Mouse (Mus musculus) lung, adult 18-20 months (tissue): Measurements from ENCODE around the gene Cdh20.
"Not testable (repeated sequence)": the region's sequence is repeated elsewhere in the genome, so short reads cannot be mapped to it uniquely, and the experiment has no call there.

ENCODE experiments used
- DNase-seq, 2 experiments: peaks; one replicate each; pipeline ENCODE4 v3.0.0; 2022; ENCODE audit warnings: mixed read lengths in 2 of 2

Gene Cdh20

DNA sequence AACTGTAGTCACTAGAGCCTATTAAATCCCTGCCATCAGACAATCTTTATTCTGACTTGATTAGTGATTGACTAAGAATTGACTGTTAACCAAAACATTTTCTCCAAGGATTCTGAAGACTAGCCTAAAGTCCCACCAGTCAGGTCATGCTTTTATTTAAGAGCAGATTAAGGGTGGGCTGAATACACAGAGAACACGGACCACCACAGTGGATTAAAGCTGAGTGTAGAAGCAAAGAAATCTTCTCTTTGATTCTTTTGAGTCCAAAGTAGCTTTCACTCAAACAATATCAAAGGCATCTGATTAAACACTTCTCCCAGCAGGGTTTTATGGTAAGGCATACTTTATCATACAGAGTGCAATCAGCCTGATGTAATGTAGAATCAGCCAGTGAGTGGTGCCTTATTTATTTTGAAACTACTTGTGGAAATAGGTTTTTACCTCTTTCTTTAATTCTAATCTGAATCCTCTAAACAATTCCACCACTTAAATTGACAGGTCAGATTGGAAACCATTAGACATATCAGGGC, 149.0 kb downstream of the Cdh20 start:
- no peak for DNase-seq

- DNase-seq: no peak
Measured at GRCm38 (mm10) chr1:104933051-104933450, 164.7 kb downstream of the Cdh20 start.

- DNase-seq: no peak
Measured at GRCm38 (mm10) chr1:104936966-104937365, 168.6 kb downstream of the Cdh20 start.

DNA sequence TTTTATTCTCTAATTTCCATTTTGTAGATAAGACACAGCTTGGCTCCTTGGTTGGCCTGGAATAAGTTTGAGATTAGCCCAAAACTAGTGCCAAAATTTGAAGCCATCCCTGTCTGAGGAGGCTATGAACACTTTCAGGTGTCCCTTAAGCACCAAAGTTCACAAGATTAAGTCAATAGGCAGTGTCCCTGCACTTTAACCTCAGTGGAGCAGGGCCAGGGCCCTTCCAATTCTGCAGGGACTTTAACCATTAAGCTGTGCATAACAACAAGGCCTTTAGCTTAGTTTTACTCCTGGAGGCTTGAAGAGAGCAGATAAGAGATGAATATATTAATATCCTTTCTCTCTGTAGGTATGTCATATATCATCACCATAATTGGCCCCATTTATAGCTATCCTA, 170.8 kb downstream of the Cdh20 start:
- no peak for DNase-seq

DNA sequence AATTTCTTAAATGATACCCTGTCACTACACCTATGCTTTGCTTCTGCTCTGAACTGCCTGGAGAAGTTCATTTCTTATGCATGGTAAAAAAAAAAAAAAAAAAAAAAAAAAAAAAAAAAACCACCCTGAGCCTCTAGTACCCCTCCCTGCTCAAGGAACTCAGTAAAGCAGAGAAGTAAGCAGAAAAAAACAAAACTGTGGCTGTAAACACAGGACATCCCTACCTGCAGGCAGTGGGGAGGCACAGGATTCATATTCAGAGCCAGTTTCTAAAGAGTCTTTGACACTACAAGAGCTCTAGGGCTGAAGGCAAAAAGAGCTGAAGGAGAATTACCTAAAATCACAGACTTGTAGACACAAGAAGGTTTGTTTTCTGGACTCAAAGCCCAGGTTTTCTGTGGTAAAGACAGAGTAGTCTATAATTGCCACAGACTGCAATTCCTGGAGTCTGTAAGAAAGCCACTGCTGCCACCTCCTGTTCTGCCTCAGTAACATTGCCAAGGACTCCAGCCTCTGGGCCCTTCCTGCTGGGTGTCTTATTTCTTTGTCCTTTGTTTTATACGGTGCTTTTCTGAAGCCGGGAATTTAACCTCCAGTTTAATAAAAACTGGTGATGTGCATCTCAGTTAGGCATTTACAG, 176.3 kb downstream of the Cdh20 start:
- no peak for DNase-seq

DNA sequence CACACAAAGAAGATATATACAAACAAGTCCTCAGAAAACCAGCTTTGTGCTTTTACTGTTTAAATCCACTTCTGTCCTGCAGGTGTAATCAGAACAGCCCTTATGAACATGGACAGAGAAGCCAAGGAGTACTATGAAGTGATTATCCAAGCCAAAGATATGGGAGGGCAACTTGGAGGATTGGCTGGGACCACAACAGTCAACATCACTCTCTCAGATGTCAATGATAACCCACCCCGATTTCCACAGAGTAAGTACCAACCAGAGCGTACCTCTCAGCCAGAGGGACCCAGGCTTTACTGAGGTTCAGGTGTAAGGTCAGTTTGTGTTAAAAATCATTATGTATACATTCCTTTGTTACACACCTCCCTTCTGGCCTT, 176.8 kb downstream of the Cdh20 start:
- DNase-seq: no peak

- DNase-seq: not testable (repeated sequence)
Measured at GRCm38 (mm10) chr1:104949640-104950039, 181.3 kb downstream of the Cdh20 start.

GRCm38 (mm10) chr1:104957046-104957445, 188.7 kb downstream of the Cdh20 start:
- no peak for DNase-seq

DNA sequence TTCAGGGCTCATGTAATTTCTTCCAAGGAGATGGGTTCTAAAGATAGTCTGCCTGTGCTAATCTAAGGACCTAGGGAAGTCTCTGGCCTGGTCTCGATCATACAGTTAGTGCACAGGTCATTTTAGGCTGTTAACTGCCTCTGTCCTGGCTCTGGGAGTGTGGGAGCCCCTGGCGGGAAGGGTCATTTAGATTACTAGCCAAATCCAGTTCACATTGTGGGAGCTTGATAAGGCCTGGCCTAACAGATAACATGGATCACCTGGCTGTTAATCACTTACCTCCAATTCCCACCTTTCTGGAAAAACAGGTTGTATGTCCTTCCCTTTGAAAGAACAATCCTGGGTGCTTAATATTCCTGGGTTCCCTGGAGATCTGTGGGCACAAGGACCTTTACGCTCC, 193.3 kb downstream of the Cdh20 start:
- DNase-seq: no peak

- no peak for DNase-seq
Measured at GRCm38 (mm10) chr1:104962257-104962656, 193.9 kb downstream of the Cdh20 start.

DNA sequence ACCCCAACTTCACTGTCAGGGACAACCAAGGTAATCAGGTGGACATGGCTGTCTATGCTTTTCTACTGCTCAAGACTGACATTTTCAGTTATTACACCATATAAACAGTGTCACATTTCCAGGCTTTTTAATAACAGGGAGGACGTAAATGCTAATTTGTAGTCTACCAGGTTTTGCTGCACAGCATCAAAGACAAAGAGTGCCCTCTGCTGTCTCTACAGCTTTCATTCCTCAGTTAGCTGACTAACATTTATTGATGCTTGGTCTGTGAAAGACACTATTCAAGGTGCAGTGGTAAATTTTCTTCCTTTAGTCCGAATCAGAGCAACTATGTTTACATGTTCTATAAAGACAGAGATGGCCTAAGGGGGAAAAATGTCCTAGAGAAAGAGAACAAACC, 210.7 kb downstream of the Cdh20 start:
- DNase-seq: no peak

DNA sequence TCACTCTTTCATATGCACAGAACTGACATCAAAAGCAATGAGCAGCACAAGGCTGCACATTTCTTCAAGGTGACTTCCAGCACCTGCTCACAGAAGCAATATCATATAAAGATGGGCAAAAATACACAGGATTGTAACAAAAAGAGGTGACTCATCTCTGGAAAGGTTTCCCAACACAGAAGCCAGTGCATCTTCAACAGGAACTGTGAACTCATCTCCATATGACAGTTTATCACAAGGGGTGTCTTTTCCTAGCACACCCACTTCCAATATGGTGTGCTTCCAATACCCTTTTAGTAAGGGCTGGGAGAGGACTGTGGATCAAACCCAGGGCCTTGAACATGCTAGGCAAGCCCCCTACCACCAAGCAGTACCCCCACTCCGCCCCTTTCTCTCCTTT, 211.9 kb downstream of the Cdh20 start:
- DNase-seq: no peak

- DNase-seq: peak in 1 of 2 experiments; percentile 3
Measured at GRCm38 (mm10) chr1:104986222-104986973, 218.1 kb downstream of the Cdh20 start.

DNA sequence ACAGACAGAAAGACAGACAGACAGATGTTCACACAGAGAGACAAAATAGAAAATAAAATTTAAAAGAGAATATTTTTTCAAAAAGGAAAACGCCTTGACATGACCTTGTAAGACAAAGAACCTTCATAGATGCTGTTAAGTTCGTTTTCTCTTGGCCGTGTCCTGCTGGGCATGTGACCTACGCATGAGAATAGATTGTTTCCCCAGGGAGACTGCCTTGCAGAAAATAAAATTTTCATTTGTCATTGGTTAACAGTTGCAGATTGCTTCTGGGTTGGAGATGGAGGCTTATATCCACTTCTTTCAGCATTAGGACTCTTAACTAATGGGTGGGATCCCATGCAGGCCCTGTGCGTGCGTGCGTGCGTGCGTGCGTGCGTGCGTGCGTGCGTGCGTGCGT, 219.2 kb downstream of the Cdh20 start:
- DNase-seq: no peak

DNA sequence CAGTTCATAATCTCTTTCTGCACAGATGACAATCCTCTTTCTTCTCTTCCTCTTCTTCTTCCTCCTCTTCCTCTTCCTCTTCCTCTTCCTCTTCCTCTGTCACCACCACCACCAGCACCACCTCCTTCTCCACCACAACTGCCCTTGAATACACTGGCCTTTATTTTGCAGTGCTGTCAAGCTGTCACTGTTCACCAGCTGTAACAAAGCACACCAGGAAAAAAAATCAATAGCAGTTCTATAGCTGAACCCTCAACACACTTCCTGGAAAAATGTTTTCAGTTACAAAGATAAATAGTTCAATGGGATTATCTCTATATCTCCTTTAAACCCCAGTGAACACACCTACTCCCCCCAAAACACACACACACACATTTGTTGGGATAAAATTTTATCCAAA, 224.1 kb downstream of the Cdh20 start:
- DNase-seq: no peak

DNA sequence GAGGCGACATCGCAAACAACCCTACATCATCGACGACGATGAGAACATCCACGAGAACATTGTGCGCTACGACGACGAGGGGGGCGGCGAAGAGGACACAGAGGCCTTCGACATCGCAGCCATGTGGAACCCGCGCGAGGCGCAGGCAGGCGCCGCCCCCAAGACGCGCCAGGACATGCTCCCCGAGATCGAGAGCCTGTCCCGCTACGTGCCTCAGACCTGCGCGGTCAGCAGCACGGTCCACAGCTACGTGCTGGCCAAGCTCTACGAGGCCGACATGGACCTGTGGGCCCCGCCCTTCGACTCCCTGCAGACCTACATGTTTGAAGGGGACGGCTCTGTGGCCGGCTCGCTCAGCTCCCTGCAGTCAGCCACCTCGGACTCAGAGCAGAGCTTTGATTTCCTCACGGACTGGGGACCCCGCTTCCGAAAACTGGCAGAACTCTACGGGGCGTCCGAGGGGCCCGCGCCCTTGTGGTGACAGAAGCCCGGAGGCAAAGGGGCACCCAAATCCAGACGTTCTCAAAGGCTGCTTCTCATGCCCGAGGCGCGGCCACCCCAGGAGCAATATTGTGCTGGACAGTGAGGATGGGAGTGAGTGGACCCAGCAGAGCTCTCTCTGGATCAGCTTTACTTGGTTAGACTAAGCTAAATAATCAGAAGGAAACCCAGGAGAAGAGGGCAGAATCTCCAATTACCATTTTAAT, 225.7 kb downstream of the Cdh20 start:
- DNase-seq: peak in 1 of 2 experiments; percentile 1

DNA sequence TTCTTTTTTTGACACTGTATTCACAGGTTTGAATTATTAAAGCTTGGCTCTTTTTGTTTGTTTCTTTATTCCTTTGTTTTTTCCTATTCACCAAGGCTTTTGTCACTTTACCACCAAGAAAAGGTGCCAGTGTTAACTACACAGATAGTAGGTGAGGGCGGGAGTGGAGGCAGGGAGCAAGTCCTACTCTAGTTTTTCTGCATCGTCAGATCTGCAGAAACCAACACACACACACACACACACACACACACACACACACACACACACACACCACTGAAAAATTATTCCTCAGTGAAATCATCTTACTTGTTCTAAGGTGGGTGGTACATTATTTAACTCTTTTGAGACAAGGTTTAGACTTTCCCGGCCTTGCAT, 226.3 kb downstream of the Cdh20 start:
- no peak for DNase-seq

DNA sequence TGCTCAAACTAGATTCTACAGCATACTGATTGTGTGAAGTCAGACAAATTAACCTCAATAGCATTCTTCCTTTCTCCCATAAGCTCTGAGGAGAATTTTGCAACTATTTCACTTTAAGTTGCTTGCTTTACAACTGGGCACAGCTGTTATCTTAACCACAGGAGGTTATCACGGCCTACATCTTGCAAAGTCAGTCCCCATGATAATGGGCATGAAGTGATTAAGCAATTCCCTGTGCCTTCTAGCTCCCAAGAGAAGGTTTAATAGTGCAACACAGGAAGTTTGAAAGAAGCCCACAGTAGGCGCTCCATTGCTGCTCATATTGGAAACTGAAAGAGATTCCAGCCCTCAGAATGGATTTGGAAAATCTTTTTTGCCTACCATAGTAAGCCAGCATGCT, 229.5 kb downstream of the Cdh20 start:
- no peak for DNase-seq

DNA sequence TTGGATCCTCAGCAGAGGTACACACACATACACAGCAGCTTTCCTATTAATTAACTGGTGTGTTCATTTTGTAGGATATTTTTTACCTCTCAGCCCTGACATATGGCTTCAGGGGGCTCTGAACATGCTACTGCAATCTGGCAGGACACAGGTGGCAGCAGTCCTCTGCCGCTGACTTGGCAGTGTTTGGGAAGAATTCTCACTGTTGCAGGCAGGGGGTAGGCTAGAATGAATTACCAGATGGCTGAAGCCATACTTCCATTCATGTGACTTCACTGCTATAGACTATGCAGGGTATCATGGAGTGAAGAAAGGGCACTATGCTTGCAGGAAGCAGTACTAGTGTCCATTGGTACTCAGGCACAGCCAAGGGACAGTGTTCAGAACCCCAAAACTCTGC, 233.8 kb downstream of the Cdh20 start:
- DNase-seq: no peak

DNA sequence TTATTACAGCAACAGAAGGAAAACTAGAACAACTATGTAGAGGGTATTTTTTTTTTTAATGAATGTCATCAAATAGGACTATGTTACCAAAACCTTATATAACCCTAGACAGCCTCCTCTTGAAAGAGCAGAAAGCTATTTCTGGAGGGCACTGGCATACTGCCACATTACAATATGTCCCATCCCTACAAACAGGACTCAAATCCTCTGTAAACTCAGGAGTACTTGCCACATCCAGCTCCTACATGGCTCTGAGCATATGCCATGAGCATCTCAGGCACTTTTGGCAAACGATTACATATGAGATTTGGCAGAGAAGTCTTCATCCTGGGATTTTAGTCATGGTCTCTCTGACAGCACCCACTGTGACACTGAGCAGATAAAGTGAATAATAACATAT, 235.5 kb downstream of the Cdh20 start:
- no peak for DNase-seq

DNA sequence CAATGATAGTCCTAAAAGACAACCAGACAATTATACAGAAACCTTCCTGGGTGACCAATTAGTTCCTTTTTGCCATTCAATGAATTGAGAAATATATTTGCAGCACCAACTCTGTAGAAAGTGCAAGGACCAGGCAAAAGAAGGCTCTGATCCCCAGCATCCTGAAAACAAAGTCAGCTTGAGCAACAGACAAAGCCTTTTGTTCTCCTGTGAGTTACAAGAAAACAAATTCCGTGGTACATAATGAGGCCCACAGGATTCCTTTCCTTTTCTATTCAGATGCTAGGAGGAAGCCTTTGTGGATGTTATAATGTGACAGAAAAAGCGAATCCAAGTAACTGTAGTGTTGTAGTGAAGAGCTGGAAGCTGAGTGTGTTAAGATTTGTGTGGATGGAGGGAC, 244.3 kb downstream of the Cdh20 start:
- no peak for DNase-seq

- DNase-seq: no peak
Measured at GRCm38 (mm10) chr1:105013291-105013690, 245.0 kb downstream of the Cdh20 start.

GRCm38 (mm10) chr1:105041668-105042067, 273.3 kb downstream of the Cdh20 start:
- DNase-seq: no peak
